Mouse (Mus musculus) hindbrain, embryonic 14.5 days (tissue): ENCODE data around the gene Atp2c2. TPM values are rescaled to one million over a fixed set of nuclear protein-coding genes. Genes with fewer than 3 reads are reported as not detected.
A peak's percentile ranks its signal among the peaks of the same experiment; 100 is the strongest.

ENCODE experiments used
- ATAC-seq: fragments of 200-750 bp; cut with Nextera tagmentation; 2 replicates; pipeline ENCODE4 v1.8.0; 2017; ENCODE audit warnings: moderate number of reproducible peaks, mild to moderate bottlenecking, moderate TSS enrichment, moderate library complexity; ENCODE audit not compliant: low FRiP score
- DNase-seq: peaks from one replicate; pipeline ENCODE4 v3.0.0-alpha.2; 2015; ENCODE audit warnings: low spot score
- H3K27ac ChIP-seq: fragments of 300-500 bp; sonication (generic); 2 replicates; pipeline ENCODE4 v1.5.1; 2014; ENCODE audit warnings: mild to moderate bottlenecking, moderate library complexity
- H3K27me3 ChIP-seq: fragments of 300-500 bp; sonication (generic); 2 replicates; pipeline ENCODE4 v1.6.1; 2014; ENCODE audit warnings: mild to moderate bottlenecking, low read length, mixed read lengths; ENCODE audit not compliant: control insufficient read depth, insufficient read depth
- H3K36me3 ChIP-seq: fragments of 300-500 bp; sonication (generic); replicated peaks from 2 replicates; pipeline ENCODE4 v1.6.1; 2014; ENCODE audit not compliant: control insufficient read depth, insufficient read depth
- H3K4me1 ChIP-seq: fragments of 300-500 bp; sonication (generic); replicated peaks from 2 replicates; pipeline ENCODE4 v1.6.1; 2014; ENCODE audit warnings: antibody characterized with exemption, low read length, mixed read lengths; ENCODE audit not compliant: control insufficient read depth, insufficient read depth
- H3K4me2 ChIP-seq: fragments of 300-500 bp; sonication (generic); replicated peaks from 2 replicates; pipeline ENCODE4 v1.6.1; 2014; ENCODE audit warnings: mild to moderate bottlenecking, moderate library complexity
- H3K4me3 ChIP-seq: fragments of 300-500 bp; sonication (generic); replicated peaks from 2 replicates; pipeline ENCODE4 v1.5.1; 2014; ENCODE audit warnings: mild to moderate bottlenecking, low read length
- H3K9ac ChIP-seq: fragments of 300-500 bp; sonication (generic); 2 replicates; pipeline ENCODE4 v1.6.1; 2014
- H3K9me3 ChIP-seq: fragments of 300-500 bp; sonication (generic); 2 replicates; pipeline ENCODE4 v1.6.1; 2016; ENCODE audit warnings: low read length; ENCODE audit not compliant: control insufficient read depth
- WGBS: fragments of 180-500 bp; shearing (Covaris S2); extraction: QIAGEN DNeasy Blood & Tissue Kit; methylation state at CpG from one replicate; pipeline ENCODE4 v1.1.7; 2014; 5-methylcytosine and 5-hydroxymethylcytosine counted together
- polyA plus RNA-seq: library from polyadenylated mRNA; unstranded; fragments of >200 nt; fragmentation: Nextera tagmentation; extraction: Ambion mirVana; gene quantifications from 2 replicates; pipeline ENCODE4 v1.2.1, GENCODE M21; 2014

The Atp2c2 gene
- polyA plus RNA-seq, 1 experiment from 2014 or later: 0.13 TPM

DNA sequence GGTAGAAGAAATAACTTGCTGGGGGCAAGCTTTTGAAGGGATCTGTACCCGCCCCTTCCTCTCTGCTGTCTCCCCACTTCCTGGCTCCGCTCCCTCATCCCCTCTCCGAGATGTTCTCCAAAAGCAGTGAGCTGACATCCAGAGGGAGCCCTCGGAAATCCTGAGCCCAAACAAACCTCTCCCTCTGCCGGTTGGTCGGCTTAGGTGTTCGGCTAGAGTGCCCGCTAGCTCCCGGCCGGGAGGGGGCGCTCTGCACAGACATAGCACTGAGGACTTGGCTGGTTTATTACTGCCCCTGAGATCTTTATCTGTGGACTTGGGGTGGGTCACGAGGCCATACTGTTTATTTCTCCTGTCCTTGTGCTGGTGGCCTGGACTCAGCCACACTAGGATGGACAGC lies 30.5 kb upstream of the Atp2c2 start:
- Histone ChIP-seq H3K9me3 (no peaks in the 10 kb centered on the region), H3K4me1 (no peaks in the 10 kb centered on the region), H3K27me3 (no peaks in the 10 kb centered on the region), H3K4me3 (no peak overlapping the region), H3K4me2 (no peak overlapping the region), H3K27ac (no peak overlapping the region), H3K36me3 (no peaks in the 10 kb centered on the region), H3K9ac (no peak overlapping the region)
- ATAC-seq (no peak), DNase-seq (no peak)
- 64% methylated on average over 12 of the region's 12 CpGs for WGBS

DNA sequence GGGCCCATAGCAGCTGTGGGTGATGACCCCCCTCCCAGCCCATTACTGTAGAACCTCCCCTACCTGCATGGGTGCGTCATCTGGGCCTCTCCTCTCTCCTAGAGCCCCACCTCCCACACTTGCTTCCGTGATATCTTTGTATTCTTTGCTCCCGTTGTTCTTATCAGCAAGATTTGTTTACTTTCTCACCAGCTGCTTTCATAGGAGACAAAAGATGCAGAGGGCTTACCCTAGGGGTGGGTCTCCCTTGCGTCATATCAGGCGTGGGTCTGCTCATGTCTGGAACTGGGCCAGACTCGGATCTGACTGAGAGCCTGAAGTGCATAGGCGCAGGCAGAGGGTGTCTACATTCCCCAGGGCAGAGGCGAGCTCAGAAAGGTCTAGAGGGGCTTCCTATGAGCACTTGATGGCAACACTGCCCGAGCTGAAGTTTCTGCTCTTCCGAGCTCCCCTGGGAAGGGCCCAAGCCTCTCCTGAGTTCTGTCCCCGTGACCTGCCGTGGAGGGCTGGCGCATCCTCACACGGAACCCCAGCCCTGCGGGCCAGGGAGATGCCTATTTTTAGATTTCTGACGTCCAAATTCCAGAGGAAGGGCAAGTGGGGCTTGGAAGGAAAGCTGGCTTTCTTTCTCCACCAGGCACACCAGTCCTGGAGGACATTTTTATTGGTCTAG lies 29.3 kb upstream of the Atp2c2 start:
- 66% methylated on average over 16 of the region's 16 CpGs for WGBS
- no peak overlapping the region for H3K4me3 ChIP-seq

DNA sequence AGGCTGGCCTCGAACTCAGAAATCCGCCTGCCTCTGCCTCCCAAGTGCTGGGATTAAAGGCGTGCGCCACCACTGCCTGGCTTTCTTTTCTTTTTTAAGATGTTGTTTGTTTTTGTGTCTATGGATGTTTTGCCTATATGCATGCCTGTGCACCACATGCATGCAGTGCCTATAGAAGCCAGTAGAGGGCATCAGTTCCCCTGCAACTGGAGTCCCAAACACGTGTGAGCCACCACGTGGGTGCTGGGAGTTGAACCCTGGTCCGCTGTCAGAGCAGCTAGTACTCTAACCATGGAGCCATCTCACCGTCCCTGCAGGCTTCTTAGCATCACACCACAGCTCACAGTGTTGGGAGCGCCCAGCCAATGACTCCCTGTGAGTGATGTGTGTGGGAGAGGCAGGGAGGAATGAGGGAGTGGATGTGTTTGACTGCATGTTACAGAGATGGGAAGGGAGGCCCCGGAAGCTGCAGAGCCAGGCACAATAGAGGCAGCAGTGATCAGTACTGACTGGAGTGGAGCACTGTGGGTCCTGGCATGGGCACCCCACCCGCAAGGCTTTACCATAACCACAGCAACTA lies 25.7 kb upstream of the Atp2c2 start:
- ATAC-seq: no peak
- no peaks in the 10 kb centered on the region for H3K36me3 ChIP-seq
- no peak overlapping the region for H3K9ac ChIP-seq
- DNase-seq: no peak
- no peak overlapping the region for H3K4me3 ChIP-seq
- H3K4me2 ChIP-seq: no peak overlapping the region
- H3K9me3 ChIP-seq: no peaks in the 10 kb centered on the region
- H3K27me3 ChIP-seq: no peaks in the 10 kb centered on the region
- H3K27ac ChIP-seq: no peak overlapping the region
- H3K4me1 ChIP-seq: no peaks in the 10 kb centered on the region
- 85% methylated on average over 10 of the region's 11 CpGs for WGBS

More for the DNA sequence above, 29.3 kb upstream of the Atp2c2 start:
- no peak overlapping the region for H3K9ac ChIP-seq
- no peak overlapping the region for H3K27ac ChIP-seq
- no peaks in the 10 kb centered on the region for H3K36me3 ChIP-seq
- H3K4me1 ChIP-seq: no peaks in the 10 kb centered on the region
- no peaks in the 10 kb centered on the region for H3K27me3 ChIP-seq
- DNase-seq (no peak), ATAC-seq (no peak)
- H3K4me2 ChIP-seq: no peak overlapping the region
- H3K9me3 ChIP-seq: no peaks in the 10 kb centered on the region

DNA sequence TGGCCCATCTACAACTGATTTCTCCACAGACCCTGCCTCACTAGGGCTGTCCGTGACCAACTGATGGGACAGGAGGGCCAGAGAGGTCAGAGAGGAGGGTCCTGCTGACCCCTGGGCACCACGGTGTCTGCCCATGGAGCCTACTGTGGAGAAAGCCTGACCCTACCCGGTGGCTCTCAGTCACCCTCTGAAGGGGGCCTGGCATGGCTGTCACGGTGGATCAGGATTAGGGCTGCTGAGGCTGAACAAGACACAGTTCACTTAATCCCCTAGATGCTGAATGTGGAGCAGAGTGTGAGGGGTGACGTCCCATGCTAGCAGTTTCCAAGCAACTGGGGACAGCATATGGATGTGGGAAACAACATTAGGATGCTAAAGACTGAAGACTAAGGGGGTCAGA lies 24.4 kb upstream of the Atp2c2 start:
- no peak for ATAC-seq
- Histone ChIP-seq H3K4me1 (no peaks in the 10 kb centered on the region), H3K4me2 (no peak overlapping the region), H3K27ac (no peak overlapping the region), H3K9me3 (no peaks in the 10 kb centered on the region), H3K9ac (no peak overlapping the region), H3K27me3 (no peaks in the 10 kb centered on the region), H3K36me3 (no peaks in the 10 kb centered on the region), H3K4me3 (no peak overlapping the region)
- WGBS: 60% methylated on average over 5 of the region's 5 CpGs
- no peak for DNase-seq

DNA sequence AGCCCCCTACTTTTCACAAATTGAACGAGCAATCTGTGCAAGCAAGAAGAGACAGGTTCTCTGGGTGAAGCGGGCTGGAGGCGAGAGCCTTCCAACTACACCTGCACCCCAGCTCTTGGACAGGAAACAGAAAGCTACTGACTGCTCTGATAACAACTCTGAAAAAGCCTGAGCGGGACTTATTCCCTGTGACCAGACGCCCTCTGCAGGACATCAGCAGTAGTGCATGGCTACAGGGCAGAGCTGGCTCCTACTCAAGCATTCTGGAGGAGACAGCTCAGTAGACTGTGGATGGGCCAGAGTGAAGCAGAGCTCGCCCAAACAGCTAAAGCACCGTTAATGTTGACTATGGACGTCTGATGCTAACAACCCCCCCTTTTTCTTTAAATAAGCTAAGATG lies 23.4 kb upstream of the Atp2c2 start:
- Histone ChIP-seq H3K9ac (no peak overlapping the region), H3K27me3 (no peaks in the 10 kb centered on the region), H3K36me3 (no peaks in the 10 kb centered on the region), H3K27ac (no peak overlapping the region), H3K4me1 (no peaks in the 10 kb centered on the region), H3K4me2 (no peak overlapping the region), H3K4me3 (no peak overlapping the region), H3K9me3 (no peaks in the 10 kb centered on the region)
- 24% methylated on average over 8 of the region's 8 CpGs for WGBS
- ATAC-seq: peak; percentile 52; the same call in 1 of the 2 replicates
- DNase-seq: peak; percentile 97

DNA sequence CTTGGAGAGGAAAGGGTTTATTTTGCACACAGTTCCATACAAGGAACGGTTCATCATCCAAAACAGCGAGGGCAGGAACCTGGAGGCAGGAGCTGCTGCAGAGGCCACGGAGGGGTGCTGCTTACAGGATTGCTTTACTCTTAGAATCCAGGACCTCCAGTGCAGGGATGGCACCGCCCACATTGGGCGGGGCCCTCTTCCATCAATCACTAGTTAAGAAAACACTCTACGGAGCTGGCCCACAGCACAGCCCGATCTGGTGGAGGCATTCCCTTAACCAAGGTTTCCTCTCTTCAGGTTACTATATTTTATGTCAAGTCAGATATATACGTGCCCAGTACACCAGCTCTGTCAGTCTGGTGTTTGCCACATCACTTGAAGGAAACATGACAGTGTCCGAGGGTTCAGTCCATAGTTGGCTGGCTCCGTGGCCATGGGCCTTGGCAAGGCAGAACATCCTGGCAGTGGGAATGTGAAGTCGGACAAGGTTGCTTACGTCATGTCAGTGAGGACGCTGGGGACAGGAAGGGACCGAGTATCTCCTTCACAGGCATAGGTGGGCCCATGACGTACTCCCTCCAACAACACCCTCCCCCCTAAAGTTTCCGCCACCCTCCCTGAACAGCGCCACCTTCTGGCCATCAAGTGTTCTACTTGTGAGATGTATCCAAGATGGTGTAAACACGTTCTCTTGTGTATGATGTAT lies 21.5 kb upstream of the Atp2c2 start:
- Histone ChIP-seq H3K27ac (no peak overlapping the region), H3K4me3 (no peak overlapping the region), H3K27me3 (no peaks in the 10 kb centered on the region), H3K9ac (no peak overlapping the region), H3K4me2 (0 out of 2 replicates have a peak overlapping the region, but pooled peaks have one; percentile 30), H3K9me3 (no peaks in the 10 kb centered on the region), H3K36me3 (no peaks in the 10 kb centered on the region), H3K4me1 (no peaks in the 10 kb centered on the region)
- 7% methylated on average over 18 of the region's 18 CpGs for WGBS
- ATAC-seq (no peak), DNase-seq (no peak)

DNA sequence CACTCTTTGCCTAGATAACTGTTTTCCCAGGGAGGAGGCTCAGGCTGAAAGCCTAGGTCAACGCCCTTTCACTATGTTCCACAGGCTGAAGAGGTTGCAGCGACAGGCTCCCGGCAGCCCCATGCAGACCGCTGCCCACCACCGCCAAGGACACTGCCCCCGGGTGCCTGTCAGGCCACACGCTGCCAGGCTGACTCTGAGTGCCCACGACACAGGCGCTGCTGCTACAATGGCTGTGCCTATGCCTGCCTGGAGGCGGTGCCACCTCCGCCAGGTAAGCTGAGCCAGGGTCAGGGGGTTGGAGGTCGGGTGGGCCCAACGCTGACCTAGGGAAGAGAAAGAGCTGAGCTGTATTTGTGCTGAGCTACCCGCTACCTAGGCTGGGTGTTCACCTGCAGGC lies 20.6 kb upstream of the Atp2c2 start:
- Histone ChIP-seq H3K4me2 (no peak overlapping the region), H3K27ac (no peak overlapping the region), H3K9ac (no peak overlapping the region), H3K4me3 (no peak overlapping the region), H3K4me1 (no peaks in the 10 kb centered on the region), H3K27me3 (no peaks in the 10 kb centered on the region), H3K36me3 (no peaks in the 10 kb centered on the region), H3K9me3 (no peaks in the 10 kb centered on the region)
- ATAC-seq (no peak), DNase-seq (no peak)
- WGBS: 63% methylated on average over 14 of the region's 14 CpGs

DNA sequence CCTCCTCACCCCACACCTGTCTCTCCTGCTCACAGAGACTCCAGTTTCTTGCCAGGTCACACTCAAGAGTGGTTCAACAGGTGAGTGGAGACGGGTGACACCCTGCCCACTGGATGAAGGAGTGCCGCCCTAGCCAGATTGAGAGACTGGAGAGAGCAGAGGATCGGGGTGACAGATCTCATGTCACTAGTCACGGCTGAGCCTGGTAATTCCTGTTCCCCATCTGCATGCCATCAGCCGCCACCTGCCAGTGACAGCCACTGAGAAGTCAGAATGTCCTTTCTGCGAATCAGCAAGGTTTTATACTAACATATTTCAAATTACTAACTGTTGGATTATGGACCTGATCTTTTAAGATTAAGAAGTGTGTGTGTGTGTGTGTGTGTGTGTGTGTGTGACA lies 9.2 kb upstream of the Atp2c2 start:
- Histone ChIP-seq H3K4me2 (no peak overlapping the region), H3K27ac (no peak overlapping the region)

DNA sequence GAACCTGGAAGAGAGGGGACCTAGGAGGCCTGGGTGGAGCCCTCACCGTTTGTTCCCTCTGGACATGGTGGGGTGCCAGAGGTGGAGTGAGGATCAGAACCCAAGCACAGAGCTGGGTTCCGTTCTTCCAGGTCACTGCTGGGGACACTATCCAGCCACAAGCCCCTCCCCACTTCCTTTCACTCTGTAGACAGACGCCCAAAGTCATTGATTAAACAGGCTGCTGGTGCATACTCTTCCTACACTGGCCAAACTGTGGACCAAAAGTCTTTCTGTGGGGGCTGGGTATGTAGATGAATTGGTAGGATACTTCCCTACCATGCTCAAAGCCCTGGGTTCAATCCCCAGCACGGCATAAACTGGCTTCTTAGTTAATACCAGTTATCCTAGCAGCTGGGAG lies 7.8 kb upstream of the Atp2c2 start:
- H3K9me3 ChIP-seq: no peaks in the 10 kb centered on the region
- no peaks in the 10 kb centered on the region for H3K4me1 ChIP-seq
- H3K27ac ChIP-seq: no peak overlapping the region
- no peak overlapping the region for H3K9ac ChIP-seq
- DNase-seq (no peak), ATAC-seq (no peak)
- no peak overlapping the region for H3K4me3 ChIP-seq
- WGBS: 78% methylated on average over 4 of the region's 4 CpGs
- no peaks in the 10 kb centered on the region for H3K36me3 ChIP-seq
- no peaks in the 10 kb centered on the region for H3K27me3 ChIP-seq
- no peak overlapping the region for H3K4me2 ChIP-seq

More for the DNA sequence above, 9.2 kb upstream of the Atp2c2 start:
- no peaks in the 10 kb centered on the region for H3K4me1 ChIP-seq
- H3K27me3 ChIP-seq: no peaks in the 10 kb centered on the region
- DNase-seq: no peak
- H3K4me3 ChIP-seq: no peak overlapping the region
- ATAC-seq: no peak
- H3K9ac ChIP-seq: no peak overlapping the region
- H3K9me3 ChIP-seq: no peaks in the 10 kb centered on the region
- no peaks in the 10 kb centered on the region for H3K36me3 ChIP-seq
- WGBS: 79% methylated on average over 6 of the region's 6 CpGs
